Mouse (Mus musculus) CD8-positive naive resting alpha-beta T cell, adult 2 months (primary cell): ENCODE data around the gene Gsc2.

ENCODE experiments used
- DNase-seq, 2 experiments: peaks; one replicate each; pipeline ENCODE4 v3.0.0; 2022; ENCODE audit warnings: low read depth in 2 of 2, low spot score in 2 of 2

Gene Gsc2

GRCm38 (mm10) chr16:17865293-17865692 is 49.6 kb downstream of the Gsc2 start:
- DNase-seq, result no peak
